Mouse (Mus musculus) midbrain, postnatal 0 days (tissue): ENCODE measurements at regions not wholly inside any gene's neighbourhood (a gene's known extent, or its start where the extent isn't known, plus 50 kb on each side); places are given as distances from the start of the nearest gene placed in this dataset.

Source experiments
- ATAC-seq: fragments of 200-750 bp; cut with Nextera tagmentation; 2 replicates; pipeline ENCODE4 v1.8.0; 2017; ENCODE audit warnings: moderate number of reproducible peaks, mild to moderate bottlenecking, moderate TSS enrichment, moderate library complexity; ENCODE audit not compliant: low FRiP score
- DNase-seq: peaks from one replicate; pipeline ENCODE4 v3.0.0-alpha.2; 2015; ENCODE audit warnings: low spot score
- H3K27ac ChIP-seq: fragments of 300-500 bp; sonication (generic); 2 replicates; pipeline ENCODE4 v1.5.1; 2014; ENCODE audit warnings: low read depth, mild to moderate bottlenecking, low read length, mixed read lengths
- H3K27me3 ChIP-seq: fragments of 300-500 bp; sonication (generic); 2 replicates; pipeline ENCODE4 v1.6.1; 2014; ENCODE audit warnings: low read length, control low read depth, mixed read lengths; ENCODE audit not compliant: insufficient read depth
- H3K36me3 ChIP-seq: fragments of 300-500 bp; sonication (generic); 2 replicates; pipeline ENCODE4 v1.6.1; 2014; ENCODE audit warnings: low read length, control low read depth, mixed read lengths; ENCODE audit not compliant: insufficient read depth
- H3K4me1 ChIP-seq: fragments of 300-500 bp; sonication (generic); 2 replicates; pipeline ENCODE4 v1.6.1; 2014; ENCODE audit warnings: mild to moderate bottlenecking, control low read depth, antibody characterized with exemption, low read length, mixed read lengths; ENCODE audit not compliant: insufficient read depth
- H3K4me2 ChIP-seq: fragments of 300-500 bp; sonication (generic); 2 replicates; pipeline ENCODE4 v1.6.1; 2014; ENCODE audit warnings: low read depth, mild to moderate bottlenecking, low read length, mixed read lengths; ENCODE audit not compliant: poor library complexity, severe bottlenecking
- H3K4me3 ChIP-seq: fragments of 300-500 bp; sonication (generic); 2 replicates; pipeline ENCODE4 v1.5.1; 2014; ENCODE audit warnings: low read depth, mild to moderate bottlenecking, low read length, moderate library complexity
- H3K9ac ChIP-seq: fragments of 300-500 bp; sonication (generic); replicated peaks from 2 replicates; pipeline ENCODE4 v1.6.1; 2014; ENCODE audit warnings: mild to moderate bottlenecking, low read length, moderate library complexity, mixed read lengths; ENCODE audit not compliant: poor library complexity, severe bottlenecking
- H3K9me3 ChIP-seq: fragments of 300-500 bp; sonication (generic); 2 replicates; pipeline ENCODE4 v1.6.1; 2016; ENCODE audit warnings: low read length, control low read depth
- CTCF ChIP-seq: IDR thresholded peaks from 2 replicates; pipeline ENCODE4 v1.5.1; 2016; ENCODE audit warnings: antibody characterized with exemption, mild to moderate bottlenecking
- WGBS: fragments of 180-500 bp; shearing (Covaris S2); extraction: QIAGEN DNeasy Blood & Tissue Kit; methylation state at CpG from one replicate; pipeline ENCODE4 v1.1.7; 2014; 5-methylcytosine and 5-hydroxymethylcytosine counted together

DNA sequence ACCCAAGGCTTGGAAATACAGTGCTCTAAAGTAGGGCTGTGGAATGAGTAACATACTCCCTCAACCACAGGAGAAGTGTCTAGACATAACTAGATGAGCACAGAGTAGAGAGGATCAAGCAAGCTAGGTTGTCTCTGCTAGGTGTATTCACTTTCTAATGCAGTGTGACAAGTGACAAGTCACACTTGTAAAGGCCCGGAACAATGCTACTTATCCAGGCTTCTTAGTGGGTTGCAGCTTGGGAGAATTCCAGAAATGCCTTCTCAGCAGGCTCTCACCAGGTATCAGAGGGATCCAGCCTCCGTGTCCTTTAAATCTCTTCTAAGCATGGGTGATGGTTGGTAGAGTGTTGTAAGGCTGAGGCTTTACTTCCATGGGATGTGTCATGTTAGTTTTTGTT lies 52.1 kb upstream of the Nmur2 start:
- no peaks in the 10 kb centered on the region for H3K27me3 ChIP-seq
- no peak for ATAC-seq
- TF ChIP-seq CTCF: no peak
- DNase-seq: no peak
- 22% methylated on average over 2 of the region's 2 CpGs for WGBS
- no peaks in the 10 kb centered on the region for H3K4me1 ChIP-seq
- H3K4me3 ChIP-seq: no peak overlapping the region
- no peak overlapping the region for H3K27ac ChIP-seq
- no peaks in the 10 kb centered on the region for H3K9me3 ChIP-seq
- no peak overlapping the region for H3K4me2 ChIP-seq
- no peak overlapping the region for H3K9ac ChIP-seq
- no peaks in the 10 kb centered on the region for H3K36me3 ChIP-seq
